11 mouse cellular contexts compared by ENCODE assay signal in the genomic region with DNA sequence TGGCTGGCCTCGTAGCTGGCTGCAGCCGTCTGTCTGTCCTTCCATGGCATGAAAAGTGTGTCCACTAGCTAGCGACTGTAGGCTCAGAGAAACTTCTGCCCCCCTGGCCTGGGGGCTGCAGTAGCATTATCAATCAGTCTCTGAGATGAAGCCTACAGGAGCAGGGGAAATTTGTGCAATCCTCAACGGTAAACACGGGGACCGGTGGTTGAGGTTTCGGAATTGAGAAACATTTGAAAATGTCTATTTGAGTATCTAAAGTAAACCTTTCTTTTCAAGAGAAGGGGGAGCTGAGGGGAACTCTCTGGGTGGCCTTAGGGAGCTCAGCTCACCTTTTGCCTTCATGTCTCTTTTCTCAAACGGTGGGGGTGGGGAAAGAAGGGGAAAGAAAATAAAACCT.
A peak's percentile ranks its signal among the peaks of the same experiment; 100 is the strongest.
DNase-seq lines count a peak whose midpoint lies in the region; ATAC-seq lines count a peak whose summit lies in the region.
"Had no signal": no experiment of that assay in that cellular context is flagged by ENCODE, and none has a peak within 500 bp of the region (broad histone marks: within the 10 kb centered on the region; RNA-seq: fewer than 3 reads in every experiment).

No protein-coding gene starts in this region.

- H3K4me2 ChIP-seq in midbrain, embryonic 11.5 days = no peak overlapping the region

- DNase-seq in lung, postnatal 10 days = peak; percentile 7
- DNase-seq in lung, postnatal 14 days = no peak
- DNase-seq in limb, embryonic 10.5 days (ENCODE audit: low spot score) = no peak
- DNase-seq in midbrain, embryonic 11.5 days (ENCODE audit: low spot score, missing footprints) = peak; percentile 80
- DNase-seq in left cerebral cortex, adult 8-10 months (ENCODE audit: low spot score in 2 of 2) = no peak
- no peak for DNase-seq in frontal cortex, postnatal 25 days (ENCODE audit: low spot score in 2 of 2)
- DNase-seq in spleen, postnatal 10 days (ENCODE audit: low spot score in 2 of 2) = no peak
- DNase-seq in left cerebral cortex, postnatal 25 days (ENCODE audit: low spot score in 2 of 2) = no peak
- DNase-seq: heart, postnatal 36 days; right cerebral cortex, postnatal 25 days; thymus, postnatal 25 days had no signal

- H3K4me3 ChIP-seq in limb, embryonic 10.5 days = no peak overlapping the region
- no peak overlapping the region for H3K4me3 ChIP-seq in midbrain, embryonic 11.5 days (ENCODE audit: low read depth, low read length)

- no peak; the same call in 1 of the 2 replicates for ATAC-seq in midbrain, embryonic 11.5 days (ENCODE audit: low FRiP score)

- peak overlapping the region; percentile 42; the same call in 1 of the 2 replicates for H3K27ac ChIP-seq in limb, embryonic 10.5 days
- no peak overlapping the region for H3K27ac ChIP-seq in midbrain, embryonic 11.5 days (ENCODE audit: low read depth, low read length)

- H3K9me3 ChIP-seq in limb, embryonic 10.5 days (replicated peaks) = no peaks in the 10 kb centered on the region
- no peaks in the 10 kb centered on the region for H3K9me3 ChIP-seq in midbrain, embryonic 11.5 days (ENCODE audit: control insufficient read depth, low read length)

- H3K27me3 ChIP-seq in limb, embryonic 10.5 days (ENCODE audit: low read depth, poor library complexity, severe bottlenecking) = 0 out of 2 replicates have a peak, but pooled peaks cover 5% of the 10 kb centered on the region
- H3K27me3 ChIP-seq in midbrain, embryonic 11.5 days (ENCODE audit: control insufficient read depth, insufficient read depth, low read length) = no peaks in the 10 kb centered on the region

- H3K36me3 ChIP-seq in limb, embryonic 10.5 days = no peaks in the 10 kb centered on the region
- no peaks in the 10 kb centered on the region for H3K36me3 ChIP-seq in midbrain, embryonic 11.5 days (ENCODE audit: control insufficient read depth, insufficient read depth, low read length)

- peaks cover 19% of the 10 kb centered on the region for H3K4me1 ChIP-seq in limb, embryonic 10.5 days
- H3K4me1 ChIP-seq in midbrain, embryonic 11.5 days (ENCODE audit: control insufficient read depth, insufficient read depth, low read length) = no peaks in the 10 kb centered on the region

- 64% methylated on average over 8 of the region's 8 CpGs for WGBS in limb, embryonic 10.5 days
- WGBS in midbrain, embryonic 11.5 days = 70% methylated on average over 8 of the region's 8 CpGs

- intact Hi-C loops in left cerebral cortex, postnatal 25 days (cut with DNase I) = loop anchor here (5.0 kb wide), 1 partner anchor 1028 kb away; no protein-coding TSS in a partner anchor

- no peak overlapping the region for H3K9ac ChIP-seq in midbrain, embryonic 11.5 days (ENCODE audit: low read length)

Comparison
In these comparisons a context has a peak if more than half of its experiments do, and no peak if none do; other contexts are left out.
1. DNase-seq: peak in lung, postnatal 10 days (single experiment) and midbrain, embryonic 11.5 days (single experiment); none in lung, postnatal 14 days (single experiment), limb, embryonic 10.5 days (single experiment), left cerebral cortex, adult 8-10 months (0 of 2), frontal cortex, postnatal 25 days (0 of 2), spleen, postnatal 10 days (0 of 2) and left cerebral cortex, postnatal 25 days (0 of 2).